Mouse (Mus musculus) CH12.LX (cell line): ENCODE measurements around the gene Mpped1. TPM values are rescaled to one million over a fixed set of nuclear protein-coding genes. Genes with fewer than 3 reads are reported as not detected.

Experiments
- DNase-seq: peaks from one replicate; pipeline ENCODE4 v3.0.0-alpha.2; 2013; ENCODE audit errors: extremely low read depth
- H3K27ac ChIP-seq: 2 replicates; pipeline ENCODE4 v1.5.1; 2012; ENCODE audit warnings: low read depth, mild to moderate bottlenecking, control low read depth, moderate library complexity; ENCODE audit not compliant: insufficient read depth
- H3K27me3 ChIP-seq: replicated peaks from 2 replicates; pipeline ENCODE3; 2012; ENCODE audit warnings: inconsistent platforms
- H3K36me3 ChIP-seq, 2 experiments: replicated peaks in 1 of 2; 2 replicates each; pipeline versions ENCODE3 to v1.6.1; 2012; ENCODE audit warnings: inconsistent platforms in 1 of 2, low read length in 1 of 2, mild to moderate bottlenecking in 1 of 2, mixed read lengths in 1 of 2, moderate library complexity in 1 of 2; ENCODE audit not compliant: control insufficient read depth in 1 of 2, insufficient read depth in 1 of 2
- H3K4me1 ChIP-seq, 2 experiments: 2 replicates each; pipeline ENCODE4 v1.6.1; 2012; ENCODE audit warnings: inconsistent platforms in 1 of 2, moderate library complexity in 1 of 2; ENCODE audit not compliant: insufficient read depth in 2 of 2, control insufficient read depth in 1 of 2
- H3K4me2 ChIP-seq: 2 replicates; pipeline ENCODE4 v1.6.1; 2012; ENCODE audit warnings: low read depth, mild to moderate bottlenecking, control low read depth; ENCODE audit not compliant: poor library complexity, insufficient read depth, severe bottlenecking
- H3K4me3 ChIP-seq, 3 experiments: fragments of 150-350 bp in 1 of 3; sonication (generic) in 1 of 3; replicated peaks in 1 of 3; 2 replicates each; pipeline versions ENCODE3 to v1.5.1; 2011 to 2012; ENCODE audit warnings: low read depth in 2 of 3, low read length in 2 of 3, mild to moderate bottlenecking in 2 of 3, moderate library complexity in 2 of 3, control low read depth in 1 of 3, improper control_type of control experiment in 1 of 3, inconsistent platforms in 1 of 3, mixed read lengths in 1 of 3; ENCODE audit not compliant: poor library complexity in 1 of 3
- H3K79me2 ChIP-seq: replicated peaks from 2 replicates; pipeline ENCODE4 v1.6.1; 2012; ENCODE audit warnings: mild to moderate bottlenecking, moderate library complexity; ENCODE audit not compliant: control insufficient read depth, poor library complexity, insufficient read depth, severe bottlenecking; ENCODE audit errors: extremely low read depth
- H3K9ac ChIP-seq: 2 replicates; pipeline ENCODE4 v1.6.1; 2012; ENCODE audit warnings: low read depth, mild to moderate bottlenecking, control low read depth, moderate library complexity; ENCODE audit not compliant: insufficient read depth
- H3K9me3 ChIP-seq: replicated peaks from 2 replicates; pipeline ENCODE3; 2012; ENCODE audit warnings: low read length, inconsistent platforms, mixed read lengths
- CTCF ChIP-seq, 2 experiments: IDR thresholded peaks in 1 of 2; conservative IDR thresholded peaks in 1 of 2; 2 replicates each; pipeline ENCODE4 v1.5.1; 2011 to 2012; ENCODE audit warnings: low read depth in 2 of 2, low read length in 2 of 2, improper control_type of control experiment in 1 of 2, inconsistent platforms in 1 of 2, mild to moderate bottlenecking in 1 of 2, moderate library complexity in 1 of 2
- E2F4 ChIP-seq: IDR thresholded peaks from 2 replicates; pipeline ENCODE4 v1.6.1; 2011; ENCODE audit warnings: low read depth, low read length, improper control_type of control experiment; ENCODE audit not compliant: insufficient replicate concordance
- EP300 ChIP-seq: IDR thresholded peaks from 2 replicates; pipeline ENCODE4 v1.6.1; 2011; ENCODE audit warnings: low read length, improper control_type of control experiment
- ETS1 ChIP-seq: conservative IDR thresholded peaks from 2 replicates; pipeline ENCODE4 v1.6.1; 2012; ENCODE audit warnings: low read depth, mild to moderate bottlenecking, inconsistent platforms, low read length, improper control_type of control experiment, moderate library complexity
- GABPA ChIP-seq: IDR thresholded peaks from 2 replicates; pipeline ENCODE4 v1.6.1; 2012; ENCODE audit warnings: low read depth, low read length, improper control_type of control experiment, inconsistent platforms; ENCODE audit not compliant: insufficient replicate concordance
- JUND ChIP-seq: conservative IDR thresholded peaks from 2 replicates; pipeline ENCODE4 v1.6.1; 2011; ENCODE audit warnings: low read depth, low read length, improper control_type of control experiment
- KAT2A ChIP-seq: IDR thresholded peaks from 2 replicates; pipeline ENCODE4 v1.6.1; 2012; ENCODE audit warnings: low read length, improper control_type of control experiment, inconsistent platforms; ENCODE audit not compliant: insufficient replicate concordance
- MAX ChIP-seq: IDR thresholded peaks from 2 replicates; pipeline ENCODE4 v1.6.1; 2011; ENCODE audit warnings: low read length, improper control_type of control experiment
- MAZ ChIP-seq: IDR thresholded peaks from 2 replicates; pipeline ENCODE4 v1.6.1; 2012; ENCODE audit warnings: low read depth, mild to moderate bottlenecking, inconsistent platforms, low read length, improper control_type of control experiment, moderate library complexity
- MXI1 ChIP-seq: IDR thresholded peaks from 2 replicates; pipeline ENCODE4 v1.6.1; 2011; ENCODE audit warnings: mild to moderate bottlenecking, low read depth, low read length, improper control_type of control experiment
- MYC ChIP-seq: IDR thresholded peaks from 2 replicates; pipeline ENCODE4 v1.6.1; 2011; ENCODE audit warnings: low read depth, mild to moderate bottlenecking, improper control_type of control experiment, low read length
- NELFE ChIP-seq: IDR thresholded peaks from 2 replicates; pipeline ENCODE4 v1.6.1; 2011; ENCODE audit warnings: low read depth, low read length, improper control_type of control experiment
- NRF1 ChIP-seq: IDR thresholded peaks from 2 replicates; pipeline ENCODE4 v1.6.1; 2014; ENCODE audit warnings: low read depth, mild to moderate bottlenecking, inconsistent platforms, low read length, improper control_type of control experiment, moderate library complexity
- PAX5 ChIP-seq: IDR thresholded peaks from 2 replicates; pipeline ENCODE4 v1.6.1; 2012; ENCODE audit warnings: low read length, inconsistent platforms, mixed read lengths
- POLR2A ChIP-seq: IDR thresholded peaks from 2 replicates; pipeline ENCODE4 v1.6.1; 2011; ENCODE audit warnings: low read depth, mild to moderate bottlenecking, improper control_type of control experiment, low read length
- POLR2AphosphoS2 ChIP-seq: IDR thresholded peaks from 2 replicates; pipeline ENCODE4 v1.6.1; 2011; ENCODE audit warnings: low read depth, low read length, improper control_type of control experiment
- RAD21 ChIP-seq: IDR thresholded peaks from 2 replicates; pipeline ENCODE4 v1.6.1; 2011; ENCODE audit warnings: low read depth, mild to moderate bottlenecking, low read length, improper control_type of control experiment, moderate library complexity
- SIN3A ChIP-seq: IDR thresholded peaks from 2 replicates; pipeline ENCODE4 v1.6.1; 2012; ENCODE audit warnings: low read length, improper control_type of control experiment, inconsistent platforms
- SMC3 ChIP-seq: IDR thresholded peaks from 2 replicates; pipeline ENCODE4 v1.6.1; 2011; ENCODE audit warnings: low read depth, low read length, improper control_type of control experiment
- TBP ChIP-seq: conservative IDR thresholded peaks from 2 replicates; pipeline ENCODE4 v1.6.1; 2011; ENCODE audit warnings: low read depth, low read length, improper control_type of control experiment
- TCF12 ChIP-seq: IDR thresholded peaks from 2 replicates; pipeline ENCODE4 v1.6.1; 2014; ENCODE audit warnings: low read depth, mild to moderate bottlenecking, inconsistent platforms, low read length, improper control_type of control experiment
- UBTF ChIP-seq: IDR thresholded peaks from 2 replicates; pipeline ENCODE4 v1.6.1; 2012; ENCODE audit warnings: low read depth, mild to moderate bottlenecking, inconsistent platforms, low read length, improper control_type of control experiment, moderate library complexity
- USF2 ChIP-seq: conservative IDR thresholded peaks from 2 replicates; pipeline ENCODE4 v1.6.1; 2011; ENCODE audit warnings: low read depth, low read length, improper control_type of control experiment
- ZKSCAN1 ChIP-seq: IDR thresholded peaks from 2 replicates; pipeline ENCODE4 v1.6.1; 2012; ENCODE audit warnings: low read depth, inconsistent platforms, low read length, improper control_type of control experiment, borderline replicate concordance
- ZMIZ1 ChIP-seq: IDR thresholded peaks from 2 replicates; pipeline ENCODE4 v1.6.1; 2012; ENCODE audit warnings: low read depth, mild to moderate bottlenecking, inconsistent platforms, low read length, improper control_type of control experiment
- dilution Hi-C: fragments of 300-500 bp; cut with MboI; formaldehyde crosslinking; loops from 2 replicates; pipeline ENCODE4 v1.14.3; 2020; ENCODE audit warnings: low sequenced_read_pairs; ENCODE audit not compliant: extremely low pct_unique_long_range_greater_than_20kb, extremely low pct_ligation_motif_present
- in situ Hi-C: fragments of 300-500 bp; cut with MboI; formaldehyde crosslinking; loops from 3 replicates; pipeline ENCODE4 v1.14.3; 2019; ENCODE audit warnings: low sequenced_read_pairs, low pct_ligation_motif_present, low pct_unique_long_range_greater_than_20kb, mixed read lengths
- polyA plus RNA-seq: library from polyadenylated mRNA; unstranded; fragments of >175 nt; gene quantifications from 2 replicates; pipeline ENCODE4 v1.2.1, GENCODE M21; 2012; ENCODE audit warnings: low read depth; ENCODE audit not compliant: insufficient read length
- total RNA-seq, 2 experiments: library from RNA; depleted of rRNA; stranded (reverse); fragments of 300-350 nt in 1 of 2; fragments of >200 nt in 1 of 2; gene quantifications; 2 replicates each; pipeline ENCODE4 v1.2.3; 2012 to 2014

Gene Mpped1
- total and polyA plus RNA-seq, 3 experiments: 0.07 to 0.42 TPM; not detected in 1

DNA sequence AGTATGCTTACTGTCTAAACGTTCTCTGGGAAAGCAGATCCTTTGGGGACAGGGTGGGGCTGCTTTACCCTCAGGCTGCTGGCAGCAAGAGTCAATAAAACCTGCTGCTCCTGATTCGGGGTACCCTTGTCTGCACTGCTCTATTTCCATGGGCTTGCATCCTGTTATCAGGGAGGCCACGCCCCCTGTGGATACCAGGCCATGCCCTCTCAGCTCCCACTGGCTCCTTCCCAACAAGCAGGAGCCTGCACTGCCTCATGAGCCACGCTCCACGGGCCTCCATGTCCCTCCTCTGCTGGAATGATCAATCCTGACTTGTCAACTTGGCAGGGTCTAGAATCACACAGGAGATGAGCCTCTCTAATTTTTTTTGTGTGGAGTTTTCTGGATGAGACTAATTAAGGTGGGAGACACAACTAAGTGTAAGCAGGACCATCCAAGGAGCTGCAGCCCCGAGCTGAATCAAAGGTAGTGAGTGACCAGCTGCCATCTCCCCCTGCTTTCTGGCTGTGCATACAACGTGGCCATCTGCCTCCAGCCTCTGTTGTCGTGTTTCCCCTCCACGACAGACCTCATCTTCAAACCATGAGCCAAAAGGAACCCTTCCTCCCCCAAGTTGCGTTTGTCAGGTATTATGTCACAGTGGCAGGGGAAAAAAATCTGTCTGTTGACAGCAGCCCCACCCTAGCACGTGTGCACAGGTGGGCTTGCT lies 98.0 kb downstream of the Mpped1 start:
- Histone ChIP-seq H3K27ac (no peak overlapping the region), H3K9me3 (no peaks in the 10 kb centered on the region), H3K4me3 (no peak overlapping the region), H3K4me1 (no peaks in the 10 kb centered on the region), H3K4me2 (no peak overlapping the region), H3K36me3 (no peaks in the 10 kb centered on the region), H3K79me2 (no peaks in the 10 kb centered on the region), H3K27me3 (peaks cover 76% of the 10 kb centered on the region), H3K9ac (no peak overlapping the region)
- in situ Hi-C loops (no loop called here), dilution Hi-C loops (no loop called here)
- TF ChIP-seq POLR2A (no peak), SMC3 (no peak), MAX (no peak), USF2 (no peak), GABPA (no peak), E2F4 (no peak), ZKSCAN1 (no peak), SIN3A (no peak), ETS1 (no peak), EP300 (no peak), MXI1 (no peak)
- no peak for DNase-seq

- Histone ChIP-seq H3K36me3 (no peaks in the 10 kb centered on the region), H3K27me3 (peaks cover 76% of the 10 kb centered on the region), H3K79me2 (no peaks in the 10 kb centered on the region), H3K27ac (no peak overlapping the region), H3K4me2 (no peak overlapping the region), H3K4me3 (no peak overlapping the region), H3K4me1 (no peaks in the 10 kb centered on the region), H3K9me3 (no peaks in the 10 kb centered on the region), H3K9ac (no peak overlapping the region)
- no peak for DNase-seq
- dilution Hi-C loops: no loop called here
- TF ChIP-seq ZKSCAN1 (no peak), MYC (no peak), NRF1 (no peak), KAT2A (no peak), SIN3A (no peak), NELFE (no peak), PAX5 (no peak), CTCF (conservative IDR thresholded peaks at IDR 0.05 in 1 of 2, IDR thresholded peaks at IDR 0.05 in 1 of 2; ENCODE audit: low read depth in 2 of 2, low read length in 2 of 2) (no peak), JUND (no peak), TCF12 (no peak), GABPA (no peak), TBP (no peak), MAZ (no peak), USF2 (no peak), ZMIZ1 (no peak), POLR2AphosphoS2 (no peak), MAX (no peak), UBTF (no peak), RAD21 (no peak)
- in situ Hi-C loops: no loop called here
Observed at GRCm38 (mm10) chr15:83877898-83878297, 98.6 kb downstream of the Mpped1 start.
